Mouse (Mus musculus) T-helper 17 cell (primary cell): ENCODE results near the gene Whamm.

Source experiments
- in situ Hi-C, 2 experiments: fragments of 300-600 bp; cut with MboI, MseI; formaldehyde crosslinking; loops; 1 replicate in 1 of 2; 2 replicates in 1 of 2; pipeline ENCODE4 v1.15.1; 2025; ENCODE audit warnings: high pct_unique_total_duplicates in 2 of 2

The Whamm gene

GRCm38 (mm10) chr7:81561211-81561610 lies 9.9 kb upstream of the Whamm start:
- in situ Hi-C loops: no loop called here

GRCm38 (mm10) chr7:81563506-81564015 lies 7.5 kb upstream of the Whamm start:
- in situ Hi-C loops: no loop called here

DNA sequence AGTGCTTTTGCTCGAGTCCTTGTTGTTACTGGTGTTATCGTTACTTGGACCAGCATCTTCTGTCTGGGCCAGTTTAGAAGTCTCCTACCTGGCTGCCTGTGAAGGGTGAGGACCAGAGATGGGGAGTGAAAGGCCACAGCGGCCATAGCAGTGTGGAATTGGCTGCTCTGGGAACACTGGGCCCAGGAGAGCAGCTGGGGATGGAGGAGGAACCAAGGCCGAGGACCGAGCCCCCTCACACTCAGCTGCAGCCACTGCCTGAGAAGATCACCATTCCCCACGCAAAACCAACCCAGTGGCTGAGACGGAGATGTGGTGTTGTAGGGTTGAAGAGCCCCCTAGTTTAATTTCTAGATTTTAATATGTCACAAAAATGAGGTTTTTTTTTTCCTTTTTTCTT lies 6.3 kb upstream of the Whamm start:
- in situ Hi-C loops: no loop called here

DNA sequence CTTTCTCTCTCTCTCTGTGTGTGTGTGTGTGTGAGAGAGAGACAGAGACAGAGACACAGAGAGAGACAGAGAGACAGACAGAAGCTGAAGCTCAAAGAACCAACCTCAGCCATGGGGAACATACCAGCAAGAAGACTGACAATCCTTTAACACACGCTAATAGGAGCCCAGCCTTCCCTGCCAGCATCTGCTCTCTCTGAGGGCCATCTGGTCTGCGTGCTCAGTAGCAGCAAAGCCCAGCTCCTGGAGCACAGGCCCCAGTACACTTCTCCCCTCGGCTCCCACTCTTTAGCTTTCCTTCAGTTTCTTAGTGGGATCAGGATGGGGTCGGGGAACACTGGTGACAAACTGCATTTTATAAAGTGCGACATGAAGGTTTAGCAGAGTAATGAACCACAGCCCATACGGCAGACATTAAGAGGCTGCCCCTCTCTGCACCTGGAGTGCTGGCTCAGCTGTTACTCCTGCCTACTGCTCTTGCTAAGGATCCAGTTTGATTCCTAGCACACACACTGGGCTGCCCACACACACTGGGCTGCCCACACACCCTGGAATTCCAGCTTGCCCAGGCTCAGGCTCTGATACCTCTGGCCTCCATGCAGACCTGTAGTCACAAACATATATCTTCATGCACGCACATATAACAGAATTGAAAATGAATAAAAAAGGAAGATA lies 5.5 kb upstream of the Whamm start:
- in situ Hi-C loops: no loop called here

GRCm38 (mm10) chr7:81566332-81566731 lies 4.7 kb upstream of the Whamm start:
- in situ Hi-C loops: no loop called here

- in situ Hi-C loops: no loop called here
Observed at GRCm38 (mm10) chr7:81566892-81567291, 4.2 kb upstream of the Whamm start, which contains the start of gene Fsd2. TSS of gene Fsd2 (minus strand) at chr7:81566944.

DNA sequence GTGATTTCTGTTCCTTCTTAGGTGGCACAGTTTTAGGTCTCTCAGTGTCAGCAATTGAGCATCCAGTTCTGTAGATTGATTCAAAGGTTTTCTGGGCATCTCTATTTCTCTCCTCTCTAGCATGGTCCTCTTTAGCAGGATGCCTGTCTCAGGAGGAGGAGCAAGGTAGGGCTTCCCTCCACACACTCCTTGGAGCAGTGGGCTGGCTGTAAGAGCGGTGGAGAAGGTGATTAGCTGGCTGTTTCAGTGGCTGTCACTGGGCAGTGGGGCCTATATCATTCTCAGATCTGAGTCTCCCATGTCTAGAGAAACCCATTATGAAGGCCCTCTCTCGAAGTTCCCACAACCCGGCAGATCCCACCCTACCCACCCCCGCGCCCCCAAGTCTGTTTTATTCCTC lies 3.7 kb upstream of the Whamm start:
- in situ Hi-C loops: no loop called here

GRCm38 (mm10) chr7:81569851-81570250 lies 1.2 kb upstream of the Whamm start:
- in situ Hi-C loops: no loop called here

DNA sequence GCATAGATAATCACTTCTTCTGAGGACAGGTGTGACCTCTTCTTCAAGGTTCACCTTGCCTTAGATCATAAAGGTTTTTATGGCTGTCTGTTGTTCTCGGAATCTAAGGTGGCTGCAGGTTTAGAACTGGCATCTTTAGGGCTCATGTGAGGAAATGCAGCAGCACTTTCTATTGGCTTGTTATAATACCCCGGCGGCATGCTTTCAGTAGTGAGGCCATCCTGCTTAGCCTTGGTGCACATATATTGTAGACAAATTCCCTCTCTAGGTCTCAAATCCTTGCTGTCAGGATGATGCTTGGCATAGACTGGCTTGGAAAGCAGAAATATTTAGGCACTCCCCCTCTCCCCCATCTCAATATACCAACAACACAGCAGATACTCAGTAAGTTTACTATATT lies 795 bp upstream of the Whamm start:
- in situ Hi-C loops: no loop called here

GRCm38 (mm10) chr7:81570752-81571107 lies 336 bp upstream of the Whamm start:
- in situ Hi-C loops: no loop called here

DNA sequence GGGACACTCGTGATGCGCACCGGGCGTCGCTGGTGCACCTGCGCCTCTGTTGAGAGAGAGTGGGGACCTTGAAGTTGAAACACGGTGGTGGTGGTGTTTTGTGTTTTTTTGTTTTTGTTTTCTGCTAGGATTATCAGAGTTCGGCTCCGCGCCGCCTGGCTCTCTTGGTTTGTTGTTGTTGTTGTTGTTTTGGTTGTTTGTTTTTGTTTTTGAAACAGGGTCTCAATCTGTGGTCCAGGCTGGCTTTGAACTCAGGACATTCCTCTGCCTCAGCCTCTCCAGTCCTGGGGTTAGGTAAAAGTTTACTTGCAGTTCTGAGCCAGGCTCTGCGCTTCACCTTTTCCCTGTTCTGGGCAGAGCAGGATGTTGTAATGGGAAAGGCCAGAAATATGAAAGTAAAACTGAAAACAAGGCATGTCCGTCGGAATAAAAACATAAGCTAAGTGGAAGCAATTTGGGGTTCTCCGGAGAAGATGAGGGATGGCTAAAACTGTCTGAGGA lies 925 bp downstream of the Whamm start:
- in situ Hi-C loops: no loop called here

- in situ Hi-C loops: no loop called here
Observed at GRCm38 (mm10) chr7:81572610-81573268, 1.7 kb downstream of the Whamm start.

DNA sequence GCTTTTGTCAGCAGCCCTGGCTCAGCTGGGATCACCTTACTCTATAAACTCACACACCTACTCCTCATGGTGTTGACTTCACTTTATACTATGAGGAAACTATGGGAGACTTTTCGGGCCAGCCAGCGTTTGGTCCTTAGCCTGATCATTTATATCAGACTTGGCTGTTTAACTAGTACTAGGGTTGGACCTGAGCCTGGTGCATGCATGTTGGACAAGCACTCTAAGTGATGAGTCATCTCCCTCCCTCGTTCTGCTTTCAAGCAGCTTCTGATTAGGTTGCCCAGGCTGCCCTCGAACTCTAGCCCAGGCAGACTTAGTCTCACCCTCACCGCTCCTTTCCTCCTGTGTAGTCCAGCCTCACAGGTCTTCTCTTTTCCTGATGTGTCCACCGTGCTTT lies 2.3 kb downstream of the Whamm start:
- in situ Hi-C loops: no loop called here

GRCm38 (mm10) chr7:81573821-81574220 lies 2.8 kb downstream of the Whamm start:
- in situ Hi-C loops: no loop called here

DNA sequence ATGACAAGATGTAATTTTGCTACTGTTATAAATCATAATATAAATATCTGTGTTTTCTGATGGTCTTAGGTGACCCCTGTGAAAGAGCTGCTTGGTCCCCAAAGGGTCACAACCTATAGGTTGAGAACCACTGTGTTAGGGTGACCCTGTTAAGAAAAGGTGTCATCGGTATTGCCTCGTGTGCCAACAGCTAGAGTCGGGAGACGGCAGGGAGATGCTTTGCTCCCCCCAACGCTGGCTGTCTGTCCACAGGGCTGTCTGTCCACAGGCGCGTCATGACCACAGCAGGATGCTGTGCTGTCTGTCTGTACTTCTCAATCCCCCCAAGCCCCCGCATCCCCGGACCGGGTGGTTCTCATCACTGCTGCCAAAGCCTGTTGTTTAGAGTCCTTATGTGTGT lies 4.5 kb downstream of the Whamm start:
- in situ Hi-C loops: no loop called here

GRCm38 (mm10) chr7:81577872-81578271 lies 6.8 kb downstream of the Whamm start:
- in situ Hi-C loops: no loop called here

DNA sequence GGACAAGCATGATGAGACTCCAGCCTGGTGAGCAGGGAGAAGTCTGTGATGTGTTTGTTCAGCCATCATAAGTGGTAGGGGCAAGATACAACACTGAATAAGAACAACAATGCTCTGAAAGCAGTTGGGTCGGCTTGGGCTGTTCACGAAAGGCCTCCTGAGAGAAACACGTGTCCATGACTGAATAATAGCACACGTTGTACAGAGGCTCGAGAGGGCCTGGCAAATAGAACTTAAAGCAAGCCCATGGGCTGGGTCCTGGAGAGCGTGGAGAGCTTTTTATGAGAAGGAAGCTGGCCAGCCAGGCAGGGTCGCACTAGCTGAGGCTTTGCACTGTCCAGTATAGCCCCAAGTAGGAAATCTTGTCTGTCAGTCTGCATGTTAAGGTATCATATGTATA lies 7.3 kb downstream of the Whamm start:
- in situ Hi-C loops: no loop called here

DNA sequence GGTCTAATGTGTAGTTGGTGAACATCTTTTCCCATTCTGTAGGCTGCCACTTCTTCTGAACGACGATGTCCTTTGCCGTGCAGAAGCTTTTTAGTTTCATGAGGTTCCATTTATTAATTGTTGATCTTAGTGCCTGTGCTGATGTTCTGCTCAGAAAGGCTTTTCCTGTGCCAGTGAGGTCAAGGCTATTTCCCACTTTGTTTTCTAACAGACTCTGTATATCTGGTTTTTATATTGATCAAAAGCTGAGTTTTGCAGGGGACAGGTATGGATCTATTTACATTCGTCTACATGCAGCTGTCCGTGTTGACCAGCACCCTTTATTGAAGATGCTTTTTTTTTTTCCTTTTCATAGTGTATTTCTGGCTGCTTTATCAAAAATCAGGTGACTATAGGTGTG lies 8.2 kb downstream of the Whamm start:
- in situ Hi-C loops: no loop called here

GRCm38 (mm10) chr7:81583512-81583911 lies 12.4 kb downstream of the Whamm start:
- in situ Hi-C loops: loop anchor here in 1 of 2 experiments (10.0 kb wide), 1 partner anchor 1111 kb away; no protein-coding TSS in a partner anchor

DNA sequence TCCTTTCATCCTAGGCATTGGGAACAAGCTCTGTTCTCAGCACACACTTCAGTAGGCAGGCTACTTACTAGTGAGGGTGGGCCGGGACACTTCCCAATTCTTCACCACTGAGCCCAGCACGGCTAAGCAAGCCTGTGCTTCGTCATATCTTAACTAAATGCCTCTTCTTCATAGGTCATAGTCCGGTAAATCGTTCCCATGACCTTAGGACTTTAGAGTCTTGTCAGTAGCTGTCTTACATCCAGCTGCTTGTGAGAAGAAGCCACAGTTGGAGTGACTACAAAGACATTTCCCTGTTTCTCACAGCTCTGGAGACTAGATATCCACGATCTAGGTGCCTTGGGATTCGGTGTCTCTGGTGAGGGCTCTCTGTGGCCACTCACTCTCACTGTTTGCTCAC lies 14.3 kb downstream of the Whamm start:
- in situ Hi-C loops: loop anchor here in 1 of 2 experiments (10.0 kb wide), 1 partner anchor 1109 kb away; no protein-coding TSS in a partner anchor

GRCm38 (mm10) chr7:81587238-81587637 lies 16.2 kb downstream of the Whamm start:
- in situ Hi-C loops: loop anchor here in 1 of 2 experiments (10.0 kb wide), 1 partner anchor 1108 kb away; no protein-coding TSS in a partner anchor

DNA sequence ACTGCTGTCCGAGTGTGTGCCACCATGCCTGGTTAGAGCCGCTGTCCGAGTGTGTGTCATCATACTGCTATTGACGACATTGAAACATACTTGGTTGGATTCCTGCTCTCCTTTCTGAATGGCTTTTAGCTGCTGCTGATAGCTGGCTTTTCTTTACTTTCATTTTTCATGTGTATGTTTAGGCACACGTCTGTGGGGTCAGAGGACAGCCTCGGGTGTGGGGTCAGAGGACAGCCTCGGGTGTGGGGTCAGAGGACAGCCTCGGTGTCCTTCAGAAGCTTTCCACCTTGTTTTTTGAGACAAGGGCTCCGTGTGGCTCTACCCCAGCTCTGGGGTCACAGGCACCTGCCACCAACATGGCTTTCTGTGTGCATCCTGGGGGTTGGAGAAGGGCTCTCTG lies 21.6 kb downstream of the Whamm start:
- in situ Hi-C loops: no loop called here

GRCm38 (mm10) chr7:81593387-81593786 lies 22.3 kb downstream of the Whamm start:
- in situ Hi-C loops: no loop called here
